Mouse (Mus musculus) gastrocnemius, postnatal 25 days (tissue): ENCODE data around the gene Zfp865. TPM values are rescaled to one million over a fixed set of nuclear protein-coding genes. Genes with fewer than 3 reads are reported as not detected.

Experiments
- DNase-seq: peaks from one replicate; pipeline ENCODE4 v3.0.0; 2022
- total RNA-seq, 2 experiments: library from RNA; stranded (reverse); gene quantifications; 1 replicate in 1 of 2; 2 replicates in 1 of 2; pipeline ENCODE4 v1.2.3; 2021

The Zfp865 gene
- total RNA-seq, 2 experiments from 2014 or later = 10.8 to 12.1 TPM

- DNase-seq = no peak
These were observed 60.6 kb downstream of the Zfp865 start for GRCm38 (mm10) chr7:5080815-5081214.

- DNase-seq = no peak
These were observed 61.1 kb downstream of the Zfp865 start for GRCm38 (mm10) chr7:5081241-5081640.

GRCm38 (mm10) chr7:5081939-5082338 is 61.8 kb downstream of the Zfp865 start:
- no peak for DNase-seq

GRCm38 (mm10) chr7:5083325-5084105 is 63.3 kb downstream of the Zfp865 start:
- no peak for DNase-seq

DNA sequence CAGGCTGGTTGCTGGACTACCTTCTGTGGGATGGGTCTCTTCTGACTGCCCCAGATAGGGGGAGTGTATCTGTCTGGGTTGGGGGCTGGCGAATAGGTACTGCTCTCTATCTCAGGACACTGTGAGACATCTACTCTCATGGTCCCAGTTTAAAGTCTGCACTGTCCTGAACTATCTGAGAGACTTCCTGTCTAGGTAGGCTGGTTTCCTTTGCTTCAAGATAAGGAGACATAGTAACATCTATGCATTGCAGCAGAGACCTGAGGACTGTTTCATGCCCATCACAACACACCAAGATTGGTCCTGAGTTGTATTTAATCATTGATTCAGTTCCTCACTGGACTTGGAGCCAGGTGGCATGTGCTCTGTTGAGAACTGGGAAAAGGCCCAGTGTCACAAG is 65.3 kb downstream of the Zfp865 start:
- no peak for DNase-seq

Other genes with a start within 250 kb of the Zfp865 start
- not detected for gene Fam71e2, start 249.1 kb upstream of the Zfp865 start, total RNA-seq
- not detected for gene Il11, start 237.5 kb upstream of the Zfp865 start, total RNA-seq
- gene Tmem190, start 237.4 kb upstream of the Zfp865 start, total RNA-seq = not detected
- 1 to 10 TPM; 6.3 to 6.4 TPM for gene Tmem238, start 230.7 kb upstream of the Zfp865 start, total RNA-seq
- 100 to 1,000 TPM; 442 to 471 TPM for gene Rpl28, start 227.5 kb upstream of the Zfp865 start, total RNA-seq
- 10 to 100 TPM; 65.5 to 67.9 TPM for gene Ube2s, start 207.8 kb upstream of the Zfp865 start, total RNA-seq
- not detected for gene Shisa7, start 175.7 kb upstream of the Zfp865 start, total RNA-seq
- 1 to 10 TPM; 4.3 to 4.5 TPM for gene Isoc2b, start 150.1 kb upstream of the Zfp865 start, total RNA-seq
- 10 to 100 TPM; 21.4 to 24.3 TPM for gene Isoc2a, start 143.2 kb upstream of the Zfp865 start, total RNA-seq
- gene Gm36210, start 113.9 kb upstream of the Zfp865 start, total RNA-seq = under 1 TPM; 0.21 to 0.36 TPM
- gene Zfp628, start 105.2 kb upstream of the Zfp865 start, total RNA-seq = 1 to 10 TPM; 6.8 to 8.3 TPM
- 1 to 10 TPM; 3.7 to 5.2 TPM for gene Nat14, start 98.3 kb upstream of the Zfp865 start, total RNA-seq
- 10 to 100 TPM; 10.1 to 11.6 TPM for gene Ssc5d, start 94.6 kb upstream of the Zfp865 start, total RNA-seq
- gene Sbk2, start 56.0 kb upstream of the Zfp865 start, total RNA-seq = 10 to 100 TPM; 29.0 to 60.0 TPM
- gene Sbk3, start 49.2 kb upstream of the Zfp865 start, total RNA-seq = 1 to 10 TPM in 1 of 2 experiments, under 1 TPM in 1; 0.49 to 3.1 TPM
- gene Zfp579, start 24.2 kb upstream of the Zfp865 start, total RNA-seq = 10 to 100 TPM; 10.2 to 14.9 TPM
- gene Zfp524, start 6.0 kb upstream of the Zfp865 start, total RNA-seq = 1 to 10 TPM; 7.1 to 8.7 TPM
- 10 to 100 TPM; 17.7 to 18.2 TPM for gene Fiz1, start 5.7 kb upstream of the Zfp865 start, total RNA-seq
- gene Gm44973, start 4.9 kb upstream of the Zfp865 start, total RNA-seq = not detected
- not detected for gene Ccdc106, start 177 bp downstream of the Zfp865 start, total RNA-seq
- not detected for gene 4632433K11Rik, start 13.7 kb downstream of the Zfp865 start, total RNA-seq
- 1 to 10 TPM; 2.6 to 3.4 TPM for gene Zfp784, start 18.1 kb downstream of the Zfp865 start, total RNA-seq
- 1 to 10 TPM; 2.9 to 3.2 TPM for gene Zfp580, start 31.2 kb downstream of the Zfp865 start, total RNA-seq
- gene U2af2, start 41.8 kb downstream of the Zfp865 start, total RNA-seq = 10 to 100 TPM; 43.1 to 45.2 TPM
- gene Epn1, start 59.9 kb downstream of the Zfp865 start, total RNA-seq = 100 to 1,000 TPM; 134 to 145 TPM
- gene Rfpl4, start 96.6 kb downstream of the Zfp865 start, total RNA-seq = not detected
- 1 to 10 TPM; 2.8 to 3.0 TPM for gene Rasl2-9, start 105.6 kb downstream of the Zfp865 start, total RNA-seq
- gene Vmn1r55, start 129.3 kb downstream of the Zfp865 start, total RNA-seq = not detected
- not detected for gene Vmn1r56, start 176.4 kb downstream of the Zfp865 start, total RNA-seq
- gene Vmn1r57, start 198.1 kb downstream of the Zfp865 start, total RNA-seq = not detected